Mouse (Mus musculus) liver, embryonic 16.5 days (tissue): ENCODE data around the gene Pim1. TPM values are rescaled to one million over a fixed set of nuclear protein-coding genes. Genes with fewer than 3 reads are reported as not detected.

ENCODE experiments used
- ATAC-seq: fragments of 200-750 bp; cut with Nextera tagmentation; 2 replicates; pipeline ENCODE4 v1.8.0; 2017; ENCODE audit warnings: low read depth, mild to moderate bottlenecking, moderate number of reproducible peaks, moderate library complexity
- H3K27ac ChIP-seq: fragments of 300-500 bp; sonication (generic); 2 replicates; pipeline ENCODE4 v1.5.1; 2014; ENCODE audit warnings: mild to moderate bottlenecking, low read length
- H3K27me3 ChIP-seq: fragments of 300-500 bp; sonication (generic); 2 replicates; pipeline ENCODE4 v1.6.1; 2014; ENCODE audit warnings: low read depth, low read length, mixed read lengths; ENCODE audit not compliant: control insufficient read depth, insufficient read depth
- H3K36me3 ChIP-seq: fragments of 300-500 bp; sonication (generic); 2 replicates; pipeline ENCODE4 v1.6.1; 2014; ENCODE audit warnings: mild to moderate bottlenecking; ENCODE audit not compliant: control insufficient read depth, insufficient read depth
- H3K4me1 ChIP-seq: fragments of 300-500 bp; sonication (generic); 2 replicates; pipeline ENCODE4 v1.6.1; 2014; ENCODE audit warnings: low read depth, low read length, mixed read lengths; ENCODE audit not compliant: control insufficient read depth
- H3K4me2 ChIP-seq: fragments of 300-500 bp; sonication (generic); 2 replicates; pipeline ENCODE4 v1.6.1; 2014; ENCODE audit warnings: low read depth, low read length, mixed read lengths
- H3K4me3 ChIP-seq: fragments of 300-500 bp; sonication (generic); 2 replicates; pipeline ENCODE4 v1.5.1; 2014; ENCODE audit warnings: low read depth, mild to moderate bottlenecking, low read length
- H3K9ac ChIP-seq: fragments of 300-500 bp; sonication (generic); 2 replicates; pipeline ENCODE4 v1.6.1; 2014; ENCODE audit warnings: low read depth, low read length
- H3K9me3 ChIP-seq: fragments of 300-500 bp; sonication (generic); replicated peaks from 2 replicates; pipeline ENCODE4 v1.6.1; 2016; ENCODE audit warnings: low read length; ENCODE audit not compliant: control insufficient read depth
- WGBS: fragments of 180-500 bp; shearing (Covaris S2); extraction: QIAGEN DNeasy Blood & Tissue Kit; methylation state at CpG from one replicate; pipeline ENCODE4 v1.1.7; 2014; ENCODE audit not compliant: insufficient replicate concordance; 5-methylcytosine and 5-hydroxymethylcytosine counted together
- polyA plus RNA-seq: library from polyadenylated mRNA; unstranded; fragments of >200 nt; fragmentation: Nextera tagmentation; extraction: Ambion mirVana; gene quantifications from 2 replicates; pipeline ENCODE4 v1.2.1, GENCODE M21; 2015

Gene Pim1
- polyA plus RNA-seq, 1 experiment from 2014 or later: 74.7 TPM

DNA sequence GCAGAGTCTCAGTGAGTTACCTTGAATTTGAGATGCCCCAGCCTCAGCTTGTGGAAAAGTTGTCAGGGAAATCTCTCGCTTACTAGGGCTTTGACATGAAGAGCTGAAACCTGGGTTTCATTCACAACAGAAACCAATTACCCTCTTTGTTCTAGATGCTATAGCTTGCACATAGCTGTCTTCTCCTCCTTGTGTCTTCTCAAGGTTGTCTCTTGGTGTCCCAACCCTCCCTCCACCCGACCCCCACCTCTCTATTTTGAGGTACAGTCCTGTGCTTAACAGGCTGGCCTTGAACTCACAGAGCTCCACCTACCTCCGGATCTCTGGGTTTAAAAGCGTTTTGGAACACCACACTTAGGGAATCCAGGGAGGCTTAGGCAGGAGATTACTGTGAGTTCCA, 14.1 kb upstream of the Pim1 start:
- no peaks in the 10 kb centered on the region for H3K9me3 ChIP-seq
- no peak for ATAC-seq
- H3K36me3 ChIP-seq: no peaks in the 10 kb centered on the region
- 60% methylated on average over 4 of the region's 4 CpGs for WGBS
- no peak overlapping the region for H3K4me2 ChIP-seq
- no peak overlapping the region for H3K4me3 ChIP-seq
- H3K4me1 ChIP-seq: peaks cover 11% of the 10 kb centered on the region
- no peak overlapping the region for H3K27ac ChIP-seq
- H3K9ac ChIP-seq: no peak overlapping the region
- H3K27me3 ChIP-seq: no peaks in the 10 kb centered on the region

DNA sequence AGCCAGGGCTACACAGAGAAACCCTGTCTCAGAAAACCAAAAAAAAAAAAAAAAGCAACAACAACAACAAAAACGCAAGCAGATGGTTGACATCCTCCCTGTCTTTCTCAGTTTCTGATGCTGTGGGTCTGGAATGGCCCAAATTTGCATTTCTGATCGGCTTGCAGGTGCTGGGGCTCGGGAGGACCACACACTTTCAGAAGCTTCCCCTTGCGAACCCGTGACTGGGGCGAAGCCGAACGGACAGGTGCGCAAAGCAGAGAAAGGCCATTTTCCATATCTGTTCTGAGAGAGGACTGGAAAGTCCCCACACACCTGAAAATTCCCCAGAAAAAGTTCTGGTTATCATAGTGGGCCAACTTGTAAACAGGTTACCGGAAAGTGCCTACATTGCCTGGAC, 13.2 kb upstream of the Pim1 start:
- no peak overlapping the region for H3K27ac ChIP-seq
- no peak for ATAC-seq
- H3K36me3 ChIP-seq: no peaks in the 10 kb centered on the region
- no peak overlapping the region for H3K4me2 ChIP-seq
- no peaks in the 10 kb centered on the region for H3K27me3 ChIP-seq
- H3K9ac ChIP-seq: no peak overlapping the region
- 0 out of 2 replicates have a peak, but pooled peaks cover under 1% of the 10 kb centered on the region for H3K9me3 ChIP-seq
- peaks cover 11% of the 10 kb centered on the region for H3K4me1 ChIP-seq
- WGBS: 84% methylated on average over 10 of the region's 10 CpGs
- H3K4me3 ChIP-seq: no peak overlapping the region

DNA sequence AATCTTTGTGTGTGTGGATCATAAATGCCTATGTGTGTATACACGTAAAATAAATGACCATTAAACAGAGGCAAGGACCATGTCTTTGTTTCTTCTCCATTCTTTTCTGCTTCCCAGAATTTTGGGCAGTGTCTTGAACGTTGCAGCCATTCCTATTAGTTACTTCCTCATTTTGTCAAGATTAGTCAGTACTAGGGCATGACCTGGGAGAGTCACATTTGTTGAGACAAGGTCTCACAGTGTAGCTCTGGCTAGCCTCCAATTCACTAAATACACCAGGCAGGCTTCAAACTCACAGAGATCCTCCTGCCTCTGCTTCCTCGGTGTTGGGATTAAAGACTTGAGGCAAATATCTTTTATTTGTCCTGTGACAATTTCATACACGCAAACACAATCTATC, 12.3 kb upstream of the Pim1 start:
- H3K9ac ChIP-seq: no peak overlapping the region

DNA sequence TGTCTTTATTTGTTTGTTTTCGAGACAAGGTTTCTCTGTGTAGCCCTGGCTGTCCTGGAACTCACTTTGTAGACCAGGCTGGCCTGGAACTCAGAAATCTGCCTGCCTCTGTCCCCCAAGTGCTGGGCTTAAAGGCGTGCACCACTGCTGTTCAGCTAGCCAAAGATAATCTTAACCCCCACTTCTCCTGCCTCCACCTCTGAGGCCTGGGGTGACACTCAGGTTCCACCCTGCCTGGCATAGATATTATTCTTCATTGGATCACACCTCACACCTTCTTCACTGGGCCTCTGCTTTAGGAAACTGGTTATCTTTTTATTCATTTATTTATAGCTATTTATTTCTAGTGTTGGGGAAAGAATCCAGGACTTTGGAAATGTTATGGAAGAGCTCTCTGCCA, 10.3 kb upstream of the Pim1 start:
- no peak overlapping the region for H3K9ac ChIP-seq
- H3K4me3 ChIP-seq: no peak overlapping the region

More for the DNA sequence above, 12.3 kb upstream of the Pim1 start:
- H3K27ac ChIP-seq: no peak overlapping the region
- no peak for ATAC-seq
- peaks cover 11% of the 10 kb centered on the region for H3K4me1 ChIP-seq
- H3K36me3 ChIP-seq: no peaks in the 10 kb centered on the region
- WGBS: 48% methylated on average over 4 of the region's 4 CpGs
- no peak overlapping the region for H3K4me2 ChIP-seq
- H3K27me3 ChIP-seq: no peaks in the 10 kb centered on the region
- H3K4me3 ChIP-seq: no peak overlapping the region
- peaks cover 4% of the 10 kb centered on the region; the same call in 1 of the 2 replicates for H3K9me3 ChIP-seq

DNA sequence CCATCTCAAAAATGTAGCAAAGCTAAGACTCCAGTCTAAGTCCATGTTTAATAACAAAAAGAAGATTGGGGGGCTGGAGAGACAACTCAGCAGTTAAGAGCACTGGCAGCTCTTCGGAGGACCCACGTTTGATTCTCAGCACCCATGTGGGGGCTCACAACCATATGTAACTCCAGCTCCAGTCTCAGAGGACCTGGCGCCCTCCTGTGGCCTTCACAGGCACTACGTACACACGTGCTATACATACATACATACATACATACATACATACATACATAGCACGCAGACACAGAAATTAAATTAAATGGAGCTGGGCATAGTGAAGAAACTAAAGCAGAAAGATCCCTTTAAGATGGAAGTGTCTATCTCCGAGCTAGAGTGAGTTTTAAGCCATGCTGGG, 7.9 kb upstream of the Pim1 start:
- Histone ChIP-seq H3K4me3 (no peak overlapping the region), H3K9ac (no peak overlapping the region), H3K36me3 (no peaks in the 10 kb centered on the region), H3K27ac (no peak overlapping the region), H3K27me3 (no peaks in the 10 kb centered on the region), H3K4me2 (no peak overlapping the region), H3K4me1 (peaks cover 31% of the 10 kb centered on the region), H3K9me3 (peaks cover 4% of the 10 kb centered on the region; the same call in 1 of the 2 replicates)
- no peak for ATAC-seq
- WGBS: 74% methylated on average over 7 of the region's 7 CpGs

More for the DNA sequence above, 10.3 kb upstream of the Pim1 start:
- peak; percentile 58; the same call in 1 of the 2 replicates for ATAC-seq
- WGBS: 44% methylated on average over 2 of the region's 2 CpGs
- H3K27ac ChIP-seq: no peak overlapping the region
- no peak overlapping the region for H3K4me2 ChIP-seq
- peaks cover 4% of the 10 kb centered on the region; the same call in 1 of the 2 replicates for H3K9me3 ChIP-seq
- H3K36me3 ChIP-seq: no peaks in the 10 kb centered on the region
- peaks cover 18% of the 10 kb centered on the region for H3K4me1 ChIP-seq
- no peaks in the 10 kb centered on the region for H3K27me3 ChIP-seq

DNA sequence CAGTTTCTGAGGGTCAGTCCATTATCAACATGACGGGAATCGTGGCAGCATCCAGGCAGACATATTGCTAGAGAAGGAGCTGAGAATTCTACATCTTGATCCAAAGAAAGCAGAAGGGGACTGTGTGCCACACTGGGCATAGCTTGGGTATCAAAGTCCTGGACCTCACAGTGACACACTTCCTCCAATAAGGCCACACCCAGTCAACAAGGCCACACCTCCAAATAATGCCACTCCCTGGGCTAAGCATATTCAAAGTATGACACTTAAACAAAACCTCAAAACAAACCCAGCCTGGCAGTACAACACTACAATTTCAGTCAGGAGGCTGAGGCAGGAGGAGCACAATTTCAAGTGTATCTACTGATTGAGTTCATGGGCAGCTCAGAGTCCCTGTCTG, 7.3 kb upstream of the Pim1 start:
- Histone ChIP-seq H3K36me3 (no peaks in the 10 kb centered on the region), H3K27me3 (no peaks in the 10 kb centered on the region), H3K4me2 (no peak overlapping the region), H3K9ac (no peak overlapping the region), H3K9me3 (peaks cover 4% of the 10 kb centered on the region; the same call in 1 of the 2 replicates), H3K4me3 (no peak overlapping the region), H3K4me1 (peaks cover 27% of the 10 kb centered on the region), H3K27ac (no peak overlapping the region)
- no peak for ATAC-seq
- 92% methylated on average over 2 of the region's 2 CpGs for WGBS

DNA sequence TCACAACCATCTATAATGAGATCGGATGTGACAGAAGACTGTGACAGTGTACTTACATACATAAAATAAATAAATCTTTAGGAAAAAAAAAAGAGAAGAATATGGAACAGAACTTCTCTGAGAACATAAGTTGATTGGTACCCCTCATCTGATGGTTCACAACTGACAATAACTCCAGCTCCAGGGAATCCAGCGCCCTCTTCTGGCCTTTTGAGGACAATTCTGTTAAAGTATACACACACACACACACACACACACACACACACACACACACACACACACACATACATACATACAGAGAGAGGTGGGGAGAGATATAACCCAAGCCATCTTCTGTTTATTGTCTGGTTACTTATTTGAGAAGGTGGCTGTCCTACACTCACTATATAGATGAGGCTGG, 6.1 kb upstream of the Pim1 start:
- H3K27ac ChIP-seq: no peak overlapping the region
- H3K27me3 ChIP-seq: no peaks in the 10 kb centered on the region
- no peak for ATAC-seq
- no peak overlapping the region for H3K9ac ChIP-seq
- 81% methylated on average over 2 of the region's 2 CpGs for WGBS
- H3K4me2 ChIP-seq: no peak overlapping the region
- H3K4me1 ChIP-seq: peaks cover 35% of the 10 kb centered on the region
- H3K9me3 ChIP-seq: peaks cover 4% of the 10 kb centered on the region; the same call in 1 of the 2 replicates
- no peaks in the 10 kb centered on the region for H3K36me3 ChIP-seq
- no peak overlapping the region for H3K4me3 ChIP-seq

DNA sequence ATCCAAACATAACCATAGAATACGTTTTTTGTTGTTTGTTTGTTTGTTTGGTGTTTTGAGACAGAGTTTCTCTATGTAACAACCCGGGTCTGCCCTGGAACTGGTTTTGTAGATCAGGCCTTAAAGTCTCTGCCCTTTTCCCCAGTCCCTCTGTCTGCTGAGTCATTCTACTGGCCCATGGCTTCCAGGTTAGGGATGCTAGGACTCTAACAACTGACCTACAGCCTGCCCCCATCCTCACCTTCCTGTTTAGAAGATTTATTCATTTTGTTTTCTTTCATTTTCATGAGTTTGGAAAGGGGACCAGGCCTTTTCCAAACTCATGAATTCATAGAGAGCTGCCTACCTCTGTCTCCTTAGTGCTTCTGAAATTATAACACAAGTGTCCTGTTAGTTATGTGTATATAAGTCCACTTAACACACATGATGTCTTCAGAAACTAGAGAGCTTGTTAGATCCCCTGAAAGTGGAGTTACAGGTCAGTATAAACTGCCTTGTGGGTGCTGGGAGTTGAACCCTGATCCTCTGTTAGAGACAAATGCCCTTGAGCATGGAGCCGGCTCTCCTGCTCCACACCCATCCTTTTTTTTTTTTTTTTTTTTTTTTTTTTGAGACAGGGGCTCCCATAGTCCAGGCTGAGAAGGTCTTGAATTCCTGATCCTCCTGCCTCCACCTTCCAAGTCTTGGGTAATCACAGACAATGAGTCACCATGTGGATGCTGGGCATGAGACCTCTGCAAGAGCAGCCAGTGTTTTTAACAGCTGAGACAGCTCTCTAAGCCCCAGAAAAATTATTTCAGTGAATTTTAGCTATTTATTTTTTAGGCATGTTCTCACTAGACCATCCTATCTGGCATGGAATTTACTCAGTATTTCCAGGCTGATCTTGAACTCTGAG, 5.0 kb upstream of the Pim1 start:
- no peak overlapping the region for H3K4me2 ChIP-seq
- H3K27ac ChIP-seq: 0 out of 2 replicates have a peak overlapping the region, but pooled peaks have one; percentile 9
- peaks cover 29% of the 10 kb centered on the region for H3K4me1 ChIP-seq
- H3K27me3 ChIP-seq: no peaks in the 10 kb centered on the region
- no peak overlapping the region for H3K4me3 ChIP-seq
- H3K9ac ChIP-seq: peak overlapping the region; percentile 21; the same call in 1 of the 2 replicates
- H3K36me3 ChIP-seq: no peaks in the 10 kb centered on the region
- peaks cover 4% of the 10 kb centered on the region; the same call in 1 of the 2 replicates for H3K9me3 ChIP-seq
- ATAC-seq: no peak
- WGBS: 53% methylated on average over 3 of the region's 3 CpGs
